Mouse (Mus musculus) hindbrain, embryonic 12.5 days (tissue): ENCODE results near the gene Vmn1r4. TPM values are rescaled to one million over a fixed set of nuclear protein-coding genes. Genes with fewer than 3 reads are reported as not detected.

Source experiments
- ATAC-seq: fragments of 200-750 bp; cut with Nextera tagmentation; 2 replicates; pipeline ENCODE4 v1.8.0; 2017; ENCODE audit warnings: moderate TSS enrichment; ENCODE audit not compliant: low FRiP score
- H3K27ac ChIP-seq: fragments of 300-500 bp; sonication (generic); 2 replicates; pipeline ENCODE4 v1.5.1; 2016; ENCODE audit warnings: mild to moderate bottlenecking
- H3K27me3 ChIP-seq: fragments of 300-500 bp; sonication (generic); 2 replicates; pipeline ENCODE4 v1.6.1; 2016; ENCODE audit warnings: mild to moderate bottlenecking
- H3K36me3 ChIP-seq: fragments of 300-500 bp; sonication (generic); 2 replicates; pipeline ENCODE4 v1.6.1; 2016; ENCODE audit warnings: mild to moderate bottlenecking
- H3K4me1 ChIP-seq: fragments of 300-500 bp; sonication (generic); 2 replicates; pipeline ENCODE4 v1.6.1; 2016
- H3K4me2 ChIP-seq: fragments of 300-500 bp; sonication (generic); replicated peaks from 2 replicates; pipeline ENCODE4 v1.6.1; 2016; ENCODE audit warnings: mild to moderate bottlenecking
- H3K4me3 ChIP-seq: fragments of 300-500 bp; sonication (generic); 2 replicates; pipeline ENCODE4 v1.5.1; 2016; ENCODE audit warnings: mild to moderate bottlenecking
- H3K9ac ChIP-seq: fragments of 300-500 bp; sonication (generic); 2 replicates; pipeline ENCODE4 v1.6.1; 2016; ENCODE audit warnings: mild to moderate bottlenecking, moderate library complexity
- H3K9me3 ChIP-seq: fragments of 300-500 bp; sonication (generic); replicated peaks from 2 replicates; pipeline ENCODE4 v1.6.1; 2016; ENCODE audit warnings: mild to moderate bottlenecking
- WGBS: fragments of 180-500 bp; shearing (Covaris S2); methylation state at CpG from one replicate; pipeline ENCODE4 v1.1.7; 2016; 5-methylcytosine and 5-hydroxymethylcytosine counted together
- polyA plus RNA-seq: library from polyadenylated mRNA; unstranded; fragments of >200 nt; fragmentation: Nextera tagmentation; extraction: Ambion mirVana; gene quantifications from 2 replicates; pipeline ENCODE4 v1.2.1, GENCODE M21; 2016

Vmn1r4 gene
- polyA plus RNA-seq, 1 experiment from 2014 or later = 0.27 TPM

DNA sequence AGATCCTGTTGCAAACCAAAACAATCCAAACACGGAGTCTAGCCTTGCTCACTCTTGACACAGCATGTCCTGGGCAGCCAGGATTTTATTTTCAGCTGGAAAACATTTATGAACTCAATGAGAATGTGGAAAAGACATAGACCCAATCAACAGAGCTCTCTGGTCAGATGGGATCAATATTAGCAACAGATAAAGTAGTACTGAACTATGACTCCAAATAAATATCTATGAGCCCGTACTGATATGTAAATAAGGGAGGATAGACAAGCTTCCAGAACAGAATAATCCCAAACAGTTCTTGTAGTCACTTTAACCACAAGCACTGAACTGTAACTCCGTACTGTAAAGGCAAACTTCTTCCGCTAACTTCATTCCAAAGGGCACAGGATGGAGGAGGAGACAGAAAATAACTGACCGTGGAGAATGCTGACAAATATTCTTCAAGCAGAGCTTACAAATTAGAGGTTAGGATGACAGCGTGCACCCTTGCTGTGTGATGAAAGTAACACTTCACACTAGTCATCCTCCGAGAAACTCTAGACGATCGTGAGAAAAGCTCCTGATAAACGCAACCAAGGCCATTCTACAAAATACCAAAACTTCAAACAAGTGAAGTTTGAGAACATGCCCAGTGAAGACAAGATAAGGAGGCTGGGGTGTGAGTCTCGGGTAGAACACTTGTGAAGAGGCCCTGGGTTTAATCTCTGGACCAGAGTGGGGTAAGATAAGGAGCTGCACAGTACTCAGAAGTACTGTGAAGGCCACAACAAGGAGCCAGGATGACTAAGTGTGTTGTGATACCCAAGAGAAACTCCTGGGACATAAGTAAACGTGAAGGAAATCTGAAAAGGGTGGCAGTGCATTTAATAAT is 3.4 kb upstream of the Vmn1r4 start:
- no peaks in the 10 kb centered on the region for H3K27me3 ChIP-seq
- H3K4me3 ChIP-seq = no peak overlapping the region
- H3K36me3 ChIP-seq = no peaks in the 10 kb centered on the region
- no peak overlapping the region for H3K4me2 ChIP-seq
- 83% methylated on average over 12 of the region's 12 CpGs for WGBS
- H3K9ac ChIP-seq = no peak overlapping the region
- no peak overlapping the region for H3K27ac ChIP-seq
- ATAC-seq = no peak
- H3K4me1 ChIP-seq = peaks cover 9% of the 10 kb centered on the region; the same call in 1 of the 2 replicates
- H3K9me3 ChIP-seq = no peaks in the 10 kb centered on the region

- Histone ChIP-seq H3K4me1 (peaks cover 9% of the 10 kb centered on the region; the same call in 1 of the 2 replicates), H3K9me3 (no peaks in the 10 kb centered on the region), H3K36me3 (no peaks in the 10 kb centered on the region), H3K9ac (peak overlapping the region; percentile 86), H3K4me3 (peak overlapping the region; percentile 67), H3K27ac (peak overlapping the region; percentile 79), H3K27me3 (no peaks in the 10 kb centered on the region), H3K4me2 (peak overlapping the region; percentile 54)
- peak; percentile 36; the same call in 1 of the 2 replicates for ATAC-seq
- under 1% methylated on average over 25 of the region's 25 CpGs for WGBS
Observed at GRCm38 (mm10) chr6:56923331-56923725, 487 bp upstream of the Vmn1r4 start.

- no peak overlapping the region for H3K27ac ChIP-seq
- no peaks in the 10 kb centered on the region for H3K4me1 ChIP-seq
- H3K9ac ChIP-seq = no peak overlapping the region
- H3K36me3 ChIP-seq = no peaks in the 10 kb centered on the region
- WGBS = 70% methylated on average over 4 of the region's 4 CpGs
- no peaks in the 10 kb centered on the region for H3K27me3 ChIP-seq
- H3K4me2 ChIP-seq = no peak overlapping the region
- H3K4me3 ChIP-seq = no peak overlapping the region
- H3K9me3 ChIP-seq = no peaks in the 10 kb centered on the region
- ATAC-seq = no peak
Observed at GRCm38 (mm10) chr6:56931648-56932415, 8.0 kb downstream of the Vmn1r4 start.

DNA sequence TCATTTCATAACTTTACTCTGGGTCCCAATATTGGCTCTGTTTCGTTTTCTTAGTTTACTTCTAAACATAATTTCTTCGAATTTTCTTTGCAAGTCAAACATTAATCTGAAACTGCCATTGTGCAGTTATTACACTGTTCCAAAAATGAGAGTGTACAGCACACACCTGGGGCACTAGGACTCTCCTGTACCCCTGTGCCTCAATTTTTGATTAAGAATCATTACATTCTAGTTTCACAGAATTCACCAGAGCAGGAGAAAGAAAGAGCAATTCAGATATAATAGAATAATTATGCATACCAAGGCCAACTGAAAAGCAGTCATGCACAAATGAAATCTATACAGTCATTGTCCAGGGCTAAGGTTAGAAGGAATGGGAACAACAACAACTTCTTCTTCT is 8.6 kb downstream of the Vmn1r4 start:
- no peak for ATAC-seq
- Histone ChIP-seq H3K9me3 (no peaks in the 10 kb centered on the region), H3K27ac (no peak overlapping the region), H3K4me1 (no peaks in the 10 kb centered on the region), H3K9ac (no peak overlapping the region), H3K27me3 (no peaks in the 10 kb centered on the region), H3K36me3 (no peaks in the 10 kb centered on the region), H3K4me2 (no peak overlapping the region), H3K4me3 (no peak overlapping the region)
- 75% methylated on average over 2 of the region's 2 CpGs for WGBS

- ATAC-seq = no peak
- no peak overlapping the region for H3K27ac ChIP-seq
- no peaks in the 10 kb centered on the region for H3K9me3 ChIP-seq
- H3K4me1 ChIP-seq = no peaks in the 10 kb centered on the region
- WGBS = 82% methylated on average over 4 of the region's 4 CpGs
- H3K27me3 ChIP-seq = no peaks in the 10 kb centered on the region
- no peaks in the 10 kb centered on the region for H3K36me3 ChIP-seq
- H3K4me3 ChIP-seq = no peak overlapping the region
- H3K4me2 ChIP-seq = no peak overlapping the region
- no peak overlapping the region for H3K9ac ChIP-seq
Observed at GRCm38 (mm10) chr6:56934366-56934765, 10.6 kb downstream of the Vmn1r4 start.

GRCm38 (mm10) chr6:56956436-56956835 is 32.6 kb downstream of the Vmn1r4 start:
- Histone ChIP-seq H3K4me2 (no peak overlapping the region), H3K27me3 (no peaks in the 10 kb centered on the region), H3K36me3 (no peaks in the 10 kb centered on the region), H3K27ac (no peak overlapping the region), H3K9ac (no peak overlapping the region), H3K4me3 (no peak overlapping the region), H3K9me3 (no peaks in the 10 kb centered on the region), H3K4me1 (no peaks in the 10 kb centered on the region)
- WGBS = 82% methylated on average over 5 of the region's 5 CpGs
- no peak for ATAC-seq

- H3K27me3 ChIP-seq = no peaks in the 10 kb centered on the region
- ATAC-seq = no peak
- H3K27ac ChIP-seq = no peak within 1 kb of the TSS
- no peaks in the 10 kb centered on the region for H3K4me1 ChIP-seq
- no peaks in the 10 kb centered on the region for H3K9me3 ChIP-seq
- no peaks in the 10 kb centered on the region for H3K36me3 ChIP-seq
- no peak within 1 kb of the TSS for H3K4me2 ChIP-seq
- no peak within 1 kb of the TSS for H3K9ac ChIP-seq
- H3K4me3 ChIP-seq = no peak within 1 kb of the TSS
Observed at GRCm38 (mm10) chr6:56969973-56970372, 46.2 kb downstream of the Vmn1r4 start, which contains the start of gene Vmn1r5. Gene Vmn1r5, plus strand, starts transcription at chr6:56970273.

DNA sequence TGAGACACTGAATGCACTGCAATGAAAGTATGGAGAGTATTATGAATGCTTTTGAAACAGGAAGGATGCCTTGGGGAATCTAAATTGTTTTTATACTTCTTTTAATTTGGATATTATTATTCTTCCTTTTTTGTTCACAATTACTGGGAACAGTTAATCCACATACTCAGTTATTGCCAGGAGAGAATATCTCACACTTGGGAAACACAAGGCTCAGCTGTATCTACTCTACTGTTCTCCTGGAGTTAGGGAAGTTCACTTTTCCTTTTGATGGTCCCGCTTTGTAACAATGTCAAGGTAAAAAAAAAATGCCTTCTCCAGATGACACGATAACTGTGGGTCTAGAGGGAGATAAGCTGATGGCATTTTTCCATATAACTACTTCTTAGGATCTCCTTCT is 73.1 kb downstream of the Vmn1r4 start, which contains the start of gene Vmn1r6:
Gene Vmn1r6 (plus strand): TSS at position 301 of the 400 bp plus-strand sequence.
- H3K4me3 ChIP-seq = no peak within 1 kb of the TSS
- no peaks in the 10 kb centered on the region for H3K9me3 ChIP-seq
- H3K27ac ChIP-seq = no peak within 1 kb of the TSS
- H3K27me3 ChIP-seq = no peaks in the 10 kb centered on the region
- no peaks in the 10 kb centered on the region for H3K4me1 ChIP-seq
- H3K9ac ChIP-seq = no peak within 1 kb of the TSS
- no peak for ATAC-seq
- no peaks in the 10 kb centered on the region for H3K36me3 ChIP-seq
- H3K4me2 ChIP-seq = no peak within 1 kb of the TSS
- WGBS = 81% methylated on average over 2 of the region's 2 CpGs

Other genes starting within 250 kb of the Vmn1r4 start
- 142 and 150 TPM in 2 replicates for gene Lsm5, start 219.3 kb upstream of the Vmn1r4 start, polyA plus RNA-seq
- gene Avl9, start 209.1 kb upstream of the Vmn1r4 start, polyA plus RNA-seq = 39.0 and 44.8 TPM in 2 replicates
- gene Kbtbd2, start 126.2 kb upstream of the Vmn1r4 start, polyA plus RNA-seq = 38.6 and 43.2 TPM in 2 replicates
- gene Fkbp9, start 92.0 kb upstream of the Vmn1r4 start, polyA plus RNA-seq = 92.2 and 98.5 TPM in 2 replicates
- 102 and 106 TPM in 2 replicates for gene Nt5c3, start 83 bp upstream of the Vmn1r4 start, polyA plus RNA-seq
- not detected in 2 replicates for gene Vmn1r5, start 46.3 kb downstream of the Vmn1r4 start, polyA plus RNA-seq
- gene Vmn1r6, start 73.2 kb downstream of the Vmn1r4 start, polyA plus RNA-seq = not detected in 2 replicates
- not detected in 2 replicates for gene Vmn1r7, start 101.3 kb downstream of the Vmn1r4 start, polyA plus RNA-seq
- not detected in 2 replicates for gene Vmn1r8, start 108.3 kb downstream of the Vmn1r4 start, polyA plus RNA-seq
- gene Vmn1r9, start 142.8 kb downstream of the Vmn1r4 start, polyA plus RNA-seq = not detected in 2 replicates
- not detected in 2 replicates for gene Vmn1r10, start 185.4 kb downstream of the Vmn1r4 start, polyA plus RNA-seq
- not detected in 2 replicates for gene Vmn1r11, start 209.4 kb downstream of the Vmn1r4 start, polyA plus RNA-seq
- not detected in 2 replicates for gene Vmn1r12, start 232.9 kb downstream of the Vmn1r4 start, polyA plus RNA-seq